Mouse (Mus musculus): Measurements from ENCODE around the gene Chrna3. TPM values are rescaled to one million over a fixed set of nuclear protein-coding genes. Genes with fewer than 3 reads are reported as not detected.
A peak's percentile ranks its signal among the peaks of the same experiment; 100 is the strongest.

Gene Chrna3
- 0.11 and 0.35 TPM in 2 replicates for polyA plus RNA-seq (2015; fragmentation: Nextera tagmentation; extraction: Ambion mirVana)

GRCm38 (mm10) chr9:55026275-55026663 is at the start of gene Chrna3:
TSS of gene Chrna3 (minus strand) at chr9:55026562.
- under 1% methylated on average over 39 of the region's 39 CpGs for WGBS
- peak within 1 kb of the TSS; percentile 30; the same call in 1 of the 2 replicates for H3K9ac ChIP-seq
- peaks cover 83% of the 10 kb centered on the region for H3K27me3 ChIP-seq (replicated peaks)
- ATAC-seq (ENCODE audit: extremely low read depth, insufficient number of reproducible peaks, low FRiP score, low TSS enrichment) = no peak
- no peaks in the 10 kb centered on the region for H3K9me3 ChIP-seq
- H3K4me1 ChIP-seq = peaks cover 11% of the 10 kb centered on the region
- H3K27ac ChIP-seq (replicated peaks) = no peak within 1 kb of the TSS
- peak within 1 kb of the TSS; percentile 67 for H3K4me2 ChIP-seq
- H3K36me3 ChIP-seq = no peaks in the 10 kb centered on the region
- peak within 1 kb of the TSS; percentile 43 for H3K4me3 ChIP-seq

GRCm38 (mm10) chr9:55067965-55068265 is 41.6 kb upstream of the Chrna3 start:
- H3K4me3 ChIP-seq = no peak overlapping the region
- 12% methylated on average over 5 of the region's 5 CpGs for WGBS

GRCm38 (mm10) chr9:55067260-55067964 is 41.0 kb upstream of the Chrna3 start:
- Histone ChIP-seq H3K4me2 (peak overlapping the region; percentile 33), H3K9me3 (no peaks in the 10 kb centered on the region), H3K4me3 (no peak overlapping the region), H3K9ac (no peak overlapping the region), H3K27ac (replicated peaks) (peak overlapping the region; percentile 63; the same call in 1 of the 2 replicates), H3K4me1 (peaks cover 18% of the 10 kb centered on the region), H3K36me3 (no peaks in the 10 kb centered on the region), H3K27me3 (replicated peaks) (0 out of 2 replicates have a peak, but pooled peaks cover 7% of the 10 kb centered on the region)
- no peak for ATAC-seq (ENCODE audit: extremely low read depth, insufficient number of reproducible peaks, low FRiP score, low TSS enrichment)
- 26% methylated on average over 8 of the region's 8 CpGs for WGBS

More at GRCm38 (mm10) chr9:55067965-55068265, 41.6 kb upstream of the Chrna3 start:
- Histone ChIP-seq H3K27ac (replicated peaks) (no peak overlapping the region; the same call in 1 of the 2 replicates), H3K9ac (peak overlapping the region; percentile 11; the same call in 1 of the 2 replicates), H3K4me2 (peak overlapping the region; percentile 33), H3K9me3 (no peaks in the 10 kb centered on the region), H3K4me1 (peaks cover 18% of the 10 kb centered on the region), H3K36me3 (no peaks in the 10 kb centered on the region), H3K27me3 (replicated peaks) (0 out of 2 replicates have a peak, but pooled peaks cover 7% of the 10 kb centered on the region)
- ATAC-seq (ENCODE audit: extremely low read depth, insufficient number of reproducible peaks, low FRiP score, low TSS enrichment) = no peak

DNA sequence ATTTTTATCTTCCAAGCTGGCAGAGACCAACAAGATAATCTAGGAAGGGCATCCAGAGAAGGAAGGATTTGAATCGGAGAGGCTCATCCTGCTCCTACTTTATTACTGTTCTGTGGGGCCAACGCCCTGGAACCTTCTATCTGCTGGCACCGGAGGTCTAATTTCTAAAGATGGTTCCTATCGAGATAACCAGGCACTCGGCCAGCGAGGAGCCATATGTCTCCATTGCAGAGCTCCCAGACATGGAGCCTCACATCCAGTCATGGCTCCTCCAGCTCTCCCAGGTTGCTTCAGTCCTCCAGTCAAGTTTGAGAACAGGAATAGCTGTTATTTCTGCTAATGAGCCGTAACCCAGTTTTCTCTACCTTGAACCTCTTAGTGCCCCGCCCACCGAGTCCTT is 38.9 kb upstream of the Chrna3 start:
- Histone ChIP-seq H3K27me3 (replicated peaks) (0 out of 2 replicates have a peak, but pooled peaks cover 10% of the 10 kb centered on the region), H3K27ac (replicated peaks) (no peak overlapping the region), H3K4me2 (no peak overlapping the region), H3K4me1 (peaks cover 18% of the 10 kb centered on the region), H3K36me3 (no peaks in the 10 kb centered on the region), H3K9me3 (no peaks in the 10 kb centered on the region), H3K9ac (no peak overlapping the region), H3K4me3 (no peak overlapping the region)
- 71% methylated on average over 9 of the region's 9 CpGs for WGBS
- no peak for ATAC-seq (ENCODE audit: extremely low read depth, insufficient number of reproducible peaks, low FRiP score, low TSS enrichment)

GRCm38 (mm10) chr9:55058067-55058466 is 31.7 kb upstream of the Chrna3 start:
- no peak overlapping the region for H3K9ac ChIP-seq
- no peak overlapping the region for H3K4me3 ChIP-seq
- no peaks in the 10 kb centered on the region for H3K9me3 ChIP-seq
- H3K27ac ChIP-seq (replicated peaks) = no peak overlapping the region
- H3K27me3 ChIP-seq (replicated peaks) = peaks cover 9% of the 10 kb centered on the region; the same call in 1 of the 2 replicates
- no peaks in the 10 kb centered on the region for H3K36me3 ChIP-seq
- ATAC-seq (ENCODE audit: extremely low read depth, insufficient number of reproducible peaks, low FRiP score, low TSS enrichment) = no peak
- 88% methylated on average over 4 of the region's 4 CpGs for WGBS
- H3K4me1 ChIP-seq = no peaks in the 10 kb centered on the region
- no peak overlapping the region for H3K4me2 ChIP-seq

DNA sequence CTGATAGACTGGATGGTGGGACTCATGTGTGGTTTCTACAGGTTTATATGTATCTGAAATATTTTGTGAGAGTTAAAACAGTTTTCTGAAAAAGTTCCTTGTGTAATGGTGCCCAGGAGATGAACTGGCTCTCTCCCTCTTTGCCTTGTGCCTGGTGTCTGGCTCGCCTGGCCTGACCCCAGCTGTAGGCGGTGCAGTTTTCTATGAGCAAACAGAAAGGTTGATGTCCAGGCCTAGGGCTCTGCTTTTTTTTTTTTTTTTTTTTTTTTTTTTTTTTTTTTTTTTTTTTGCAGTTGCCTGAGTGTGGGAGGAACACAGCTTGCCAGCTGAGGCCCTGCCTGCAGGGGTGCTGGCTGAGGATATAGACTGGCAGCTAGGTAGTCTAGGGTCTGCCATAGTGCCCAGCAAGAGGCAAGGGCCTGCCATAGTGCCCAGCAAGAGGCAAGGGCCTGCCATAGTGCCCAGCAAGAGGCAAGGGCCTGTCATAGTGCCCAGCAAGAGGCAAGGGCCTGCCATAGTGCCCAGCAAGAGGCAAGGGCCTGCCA is 29.1 kb upstream of the Chrna3 start:
- peaks cover 5% of the 10 kb centered on the region; the same call in 1 of the 2 replicates for H3K27me3 ChIP-seq (replicated peaks)
- no peak overlapping the region for H3K27ac ChIP-seq (replicated peaks)
- no peak overlapping the region for H3K4me2 ChIP-seq
- H3K9ac ChIP-seq = no peak overlapping the region
- ATAC-seq (ENCODE audit: extremely low read depth, insufficient number of reproducible peaks, low FRiP score, low TSS enrichment) = no peak
- no peak overlapping the region for H3K4me3 ChIP-seq
- no peaks in the 10 kb centered on the region for H3K4me1 ChIP-seq
- no peaks in the 10 kb centered on the region for H3K9me3 ChIP-seq
- WGBS = 66% methylated on average over 2 of the region's 2 CpGs
- no peaks in the 10 kb centered on the region for H3K36me3 ChIP-seq

DNA sequence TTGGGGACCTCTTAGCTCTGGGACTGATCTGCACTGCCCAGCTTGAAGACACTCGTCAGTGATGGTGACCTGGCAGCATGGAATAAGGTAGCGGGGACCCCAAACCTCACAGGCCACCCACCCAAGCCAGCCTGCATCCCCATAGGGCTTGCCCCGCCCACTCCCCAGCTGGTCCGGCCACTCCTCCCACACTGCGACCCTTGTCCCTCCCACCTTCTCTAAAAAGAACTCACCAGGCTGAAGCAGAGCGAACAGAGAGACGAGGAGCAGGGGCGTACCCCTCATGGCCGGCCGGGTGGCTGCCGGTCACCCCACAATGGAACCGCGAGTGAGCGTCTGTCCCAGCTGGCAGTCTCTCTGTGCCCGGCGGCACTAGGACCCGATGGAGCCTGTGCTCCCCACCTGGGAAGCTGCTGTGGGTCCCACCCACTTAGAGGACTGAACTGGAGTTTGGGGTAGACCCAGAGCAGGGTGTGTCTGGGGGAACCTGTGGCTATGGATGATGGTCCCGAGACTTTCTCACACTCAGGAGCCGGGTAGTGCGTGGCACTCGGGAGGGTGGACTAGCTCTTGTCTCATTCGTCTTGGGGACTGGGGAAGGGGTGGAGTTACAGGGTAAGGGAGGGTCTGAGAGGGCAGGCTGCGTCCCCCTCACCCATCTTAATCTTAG is 22.0 kb upstream of the Chrna3 start, which contains the start of gene Chrnb4:
TSS of gene Chrnb4 (minus strand) at position 569 of the 670 bp plus-strand sequence.
- peaks cover 13% of the 10 kb centered on the region for H3K4me1 ChIP-seq
- H3K4me3 ChIP-seq = peak within 1 kb of the TSS; percentile 60
- H3K27me3 ChIP-seq (replicated peaks) = peaks cover 27% of the 10 kb centered on the region; the same call in 1 of the 2 replicates
- peak within 1 kb of the TSS; percentile 94 for H3K4me2 ChIP-seq
- no peaks in the 10 kb centered on the region for H3K9me3 ChIP-seq
- ATAC-seq (ENCODE audit: extremely low read depth, insufficient number of reproducible peaks, low FRiP score, low TSS enrichment) = peak; percentile 21; the same call in 1 of the 2 replicates
- peak within 1 kb of the TSS; percentile 76 for H3K9ac ChIP-seq
- H3K27ac ChIP-seq (replicated peaks) = no peak within 1 kb of the TSS
- 1% methylated on average over 23 of the region's 23 CpGs for WGBS
- no peaks in the 10 kb centered on the region for H3K36me3 ChIP-seq

DNA sequence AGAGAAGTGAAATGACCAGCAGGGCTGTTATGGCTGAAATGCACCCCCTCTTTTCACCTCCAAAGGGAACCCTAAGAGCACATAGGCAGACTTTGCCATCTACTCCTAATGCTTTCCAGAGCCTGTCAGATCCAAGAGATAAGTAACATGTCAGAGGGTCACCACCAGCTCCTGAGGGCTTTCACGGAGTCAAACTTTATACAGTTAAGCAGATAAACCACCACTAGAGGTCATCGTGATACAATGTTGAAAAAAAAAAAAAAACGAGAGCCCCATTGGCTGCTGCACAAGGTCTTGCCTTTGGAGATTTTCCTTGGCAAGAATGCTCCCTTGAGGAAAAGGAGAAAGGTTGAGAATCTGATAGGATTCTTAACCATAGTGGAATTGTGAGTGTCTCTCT is 20.4 kb upstream of the Chrna3 start:
- H3K27ac ChIP-seq (replicated peaks) = no peak overlapping the region
- ATAC-seq (ENCODE audit: extremely low read depth, insufficient number of reproducible peaks, low FRiP score, low TSS enrichment) = no peak
- H3K9ac ChIP-seq = no peak overlapping the region
- no peak overlapping the region for H3K4me3 ChIP-seq
- under 1% methylated on average over 3 of the region's 3 CpGs for WGBS
- H3K4me2 ChIP-seq = no peak overlapping the region
- no peaks in the 10 kb centered on the region for H3K36me3 ChIP-seq
- H3K4me1 ChIP-seq = peaks cover 13% of the 10 kb centered on the region
- peaks cover 31% of the 10 kb centered on the region for H3K27me3 ChIP-seq (replicated peaks)
- H3K9me3 ChIP-seq = no peaks in the 10 kb centered on the region

DNA sequence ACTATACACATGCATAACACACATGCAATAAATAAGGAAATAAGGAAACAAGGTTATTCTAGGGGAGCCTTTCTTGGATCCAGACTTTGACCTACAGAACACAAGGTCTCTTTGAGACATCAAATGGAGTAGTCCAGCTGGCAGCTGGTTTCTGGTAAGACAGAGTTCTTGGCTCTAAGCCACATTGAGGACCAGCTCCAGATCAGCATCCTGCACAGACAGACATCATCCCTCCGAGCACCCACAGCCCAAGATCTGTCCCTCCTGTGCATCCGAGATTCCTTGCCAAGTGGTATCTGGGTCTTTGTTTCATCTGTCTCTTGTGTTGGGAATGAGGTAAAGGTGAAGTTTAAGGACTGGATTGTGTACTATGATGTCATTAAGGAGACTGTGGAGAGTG is 18.6 kb upstream of the Chrna3 start:
- Histone ChIP-seq H3K4me3 (no peak overlapping the region), H3K27ac (replicated peaks) (no peak overlapping the region), H3K4me1 (peaks cover 13% of the 10 kb centered on the region), H3K4me2 (no peak overlapping the region), H3K9ac (no peak overlapping the region), H3K27me3 (replicated peaks) (peaks cover 36% of the 10 kb centered on the region), H3K36me3 (no peaks in the 10 kb centered on the region), H3K9me3 (no peaks in the 10 kb centered on the region)
- WGBS = 63% methylated on average over 2 of the region's 2 CpGs
- no peak for ATAC-seq (ENCODE audit: extremely low read depth, insufficient number of reproducible peaks, low FRiP score, low TSS enrichment)

GRCm38 (mm10) chr9:55043688-55044087 is 17.3 kb upstream of the Chrna3 start:
- Histone ChIP-seq H3K27ac (replicated peaks) (no peak overlapping the region), H3K4me1 (peaks cover 10% of the 10 kb centered on the region), H3K9ac (no peak overlapping the region), H3K36me3 (no peaks in the 10 kb centered on the region), H3K27me3 (replicated peaks) (peaks cover 36% of the 10 kb centered on the region), H3K4me3 (no peak overlapping the region), H3K9me3 (no peaks in the 10 kb centered on the region), H3K4me2 (no peak overlapping the region)
- WGBS = 13% methylated on average over 8 of the region's 8 CpGs
- no peak for ATAC-seq (ENCODE audit: extremely low read depth, insufficient number of reproducible peaks, low FRiP score, low TSS enrichment)

GRCm38 (mm10) chr9:55041389-55041788 is 15.0 kb upstream of the Chrna3 start:
- no peak overlapping the region for H3K4me3 ChIP-seq
- peaks cover 21% of the 10 kb centered on the region for H3K27me3 ChIP-seq (replicated peaks)
- 78% methylated on average over 2 of the region's 2 CpGs for WGBS
- no peak overlapping the region for H3K27ac ChIP-seq (replicated peaks)
- H3K9me3 ChIP-seq = no peaks in the 10 kb centered on the region
- H3K4me1 ChIP-seq = no peaks in the 10 kb centered on the region
- H3K9ac ChIP-seq = no peak overlapping the region
- no peak overlapping the region for H3K4me2 ChIP-seq
- no peak for ATAC-seq (ENCODE audit: extremely low read depth, insufficient number of reproducible peaks, low FRiP score, low TSS enrichment)
- H3K36me3 ChIP-seq = no peaks in the 10 kb centered on the region

Data from heart, embryonic 13.5 days (tissue).